Mouse (Mus musculus) layer of hippocampus, adult 2 months (tissue): ENCODE measurements at regions not wholly inside any gene's neighbourhood (a gene's known extent, or its start where the extent isn't known, plus 50 kb on each side); places are given as distances from the start of the nearest gene placed in this dataset.

Experiments used
- DNase-seq, 2 experiments: peaks; one replicate each; pipeline ENCODE4 v3.0.0; 2022; ENCODE audit warnings: low spot score in 2 of 2
- H3K27ac ChIP-seq: fragments of 200-600 bp; 2 replicates; pipeline ENCODE4 v1.8.1; 2022
- H3K4me3 ChIP-seq: fragments of 200-600 bp; 2 replicates; pipeline ENCODE4 v1.8.1; 2022; ENCODE audit warnings: mild to moderate bottlenecking
- CTCF ChIP-seq: fragments of 200-600 bp; conservative IDR thresholded peaks from 2 replicates; pipeline ENCODE4 v1.8.1; 2022; ENCODE audit warnings: antibody characterized with exemption, mild to moderate bottlenecking, moderate library complexity

DNA sequence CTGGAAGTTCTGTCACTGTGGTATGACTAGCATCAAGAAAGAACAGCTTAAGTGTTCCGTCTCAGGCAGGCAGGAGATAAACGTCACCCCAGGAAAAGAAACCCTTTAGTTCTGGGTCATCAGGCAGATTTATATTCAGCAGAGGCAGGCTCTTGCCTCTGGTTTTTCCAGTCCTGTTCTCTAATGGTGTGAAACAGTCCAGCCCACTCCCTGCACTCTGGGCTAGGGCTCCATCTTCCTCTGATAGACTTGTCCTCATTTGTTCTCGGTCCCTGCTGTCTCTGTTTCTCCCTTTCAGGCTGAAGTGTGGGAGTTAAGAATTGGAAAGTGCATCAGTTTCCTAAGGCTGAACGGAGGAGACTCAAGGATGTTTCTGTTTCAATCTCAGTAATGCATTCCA lies 240.0 kb downstream of the Csl start:
- DNase-seq, result no peak
- peak overlapping the region; percentile 33; the same call in 1 of the 2 replicates for H3K27ac ChIP-seq
- TF ChIP-seq CTCF, result no peak
- H3K4me3 ChIP-seq, result no peak overlapping the region

DNA sequence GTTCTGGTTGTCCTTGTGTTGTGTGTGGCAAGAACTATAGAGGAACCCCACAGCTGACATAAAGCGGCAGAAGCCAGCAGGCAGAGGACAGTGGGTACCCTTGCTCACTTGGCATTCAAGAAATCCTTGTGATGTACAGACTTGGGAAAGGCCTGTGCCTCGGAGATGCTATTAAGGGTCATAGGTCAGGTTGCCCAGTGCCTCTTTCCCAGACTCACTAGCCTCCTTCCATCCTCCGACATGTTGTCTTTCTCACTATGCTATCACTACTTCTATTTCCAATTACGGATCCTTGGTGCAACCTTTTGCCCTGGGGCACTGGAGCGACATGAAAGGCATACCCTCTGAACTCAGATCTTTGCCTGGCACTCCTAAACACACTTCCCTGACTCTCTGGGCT lies 235.6 kb downstream of the Csl start:
- no peak for DNase-seq
- no peak for TF ChIP-seq CTCF
- no peak overlapping the region for H3K27ac ChIP-seq
- H3K4me3 ChIP-seq, result no peak overlapping the region

- TF ChIP-seq CTCF, result no peak
- Histone ChIP-seq H3K27ac (peak overlapping the region; percentile 79), H3K4me3 (no peak overlapping the region)
- peak; percentile 52 to 64 for DNase-seq
These were observed 234.9 kb downstream of the Csl start for GRCm38 (mm10) chr10:99524273-99525212.

DNA sequence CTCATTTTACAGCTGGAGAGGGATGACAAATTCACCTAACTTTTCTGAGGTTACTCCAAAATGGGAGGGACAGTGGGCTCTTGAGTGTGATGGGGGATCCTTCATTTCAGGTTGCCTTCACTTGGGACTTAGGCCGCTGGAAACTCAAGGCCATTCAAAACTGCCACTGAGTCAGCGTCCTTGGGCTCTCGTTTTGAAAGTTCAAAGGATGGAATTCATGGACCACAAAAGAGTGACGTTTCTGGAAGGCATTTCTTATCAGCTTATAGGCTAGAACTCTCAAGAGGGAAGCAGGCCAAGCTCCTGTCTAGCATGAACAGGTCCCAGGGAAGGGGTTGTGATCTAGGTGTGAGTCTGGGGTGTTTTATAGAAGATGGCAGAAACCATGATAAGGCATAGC lies 233.3 kb downstream of the Csl start:
- Histone ChIP-seq H3K4me3 (no peak overlapping the region), H3K27ac (peak overlapping the region; percentile 40; the same call in 1 of the 2 replicates)
- no peak for TF ChIP-seq CTCF
- no peak for DNase-seq

GRCm38 (mm10) chr10:99526561-99526960 lies 232.9 kb downstream of the Csl start:
- no peak overlapping the region for H3K4me3 ChIP-seq
- no peak for TF ChIP-seq CTCF
- no peak for DNase-seq

DNA sequence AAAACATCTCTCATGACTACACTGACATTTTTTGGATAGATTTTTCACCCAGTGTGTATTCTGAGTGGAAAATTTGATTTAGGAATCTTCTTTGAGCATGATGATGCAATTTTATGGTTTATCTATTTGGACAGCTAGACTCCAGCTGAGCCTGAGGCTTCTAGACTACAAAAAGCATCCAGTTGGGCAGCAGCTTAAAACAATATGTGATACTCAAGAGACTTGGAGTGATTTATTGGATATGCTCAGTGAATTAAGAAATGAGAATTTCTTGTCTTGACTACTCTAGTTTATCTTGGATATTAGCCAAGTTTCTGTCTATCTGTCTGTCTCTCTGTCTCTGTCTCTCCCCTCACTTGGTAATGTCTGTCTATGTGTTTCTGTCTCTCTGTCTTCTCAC lies 228.4 kb downstream of the Csl start:
- Histone ChIP-seq H3K27ac (peak overlapping the region; percentile 76), H3K4me3 (no peak overlapping the region)
- no peak for DNase-seq
- TF ChIP-seq CTCF, result no peak

More at GRCm38 (mm10) chr10:99526561-99526960, 232.9 kb downstream of the Csl start:
- H3K27ac ChIP-seq, result peak overlapping the region; percentile 40

DNA sequence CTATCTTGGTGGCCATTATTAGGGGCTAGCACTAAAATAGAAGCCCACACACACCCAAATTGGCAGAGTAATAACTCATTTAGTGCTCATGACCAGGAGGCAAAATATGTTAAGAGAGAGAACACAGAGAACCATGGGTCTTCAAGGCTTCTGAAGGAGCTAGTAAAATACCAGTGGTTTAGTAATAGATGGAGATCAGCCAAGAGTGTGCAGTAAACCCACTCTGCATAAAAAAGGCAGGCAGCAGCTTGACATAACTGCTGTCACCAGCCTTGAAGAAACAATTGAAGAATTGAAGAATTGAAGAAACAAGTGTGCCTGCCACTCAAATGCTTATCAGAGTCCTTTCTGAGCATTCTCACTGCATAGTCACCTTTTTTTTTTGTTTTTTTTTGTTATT lies 227.9 kb downstream of the Csl start:
- no peak for DNase-seq
- Histone ChIP-seq H3K4me3 (no peak overlapping the region), H3K27ac (peak overlapping the region; percentile 76)
- no peak for TF ChIP-seq CTCF

DNA sequence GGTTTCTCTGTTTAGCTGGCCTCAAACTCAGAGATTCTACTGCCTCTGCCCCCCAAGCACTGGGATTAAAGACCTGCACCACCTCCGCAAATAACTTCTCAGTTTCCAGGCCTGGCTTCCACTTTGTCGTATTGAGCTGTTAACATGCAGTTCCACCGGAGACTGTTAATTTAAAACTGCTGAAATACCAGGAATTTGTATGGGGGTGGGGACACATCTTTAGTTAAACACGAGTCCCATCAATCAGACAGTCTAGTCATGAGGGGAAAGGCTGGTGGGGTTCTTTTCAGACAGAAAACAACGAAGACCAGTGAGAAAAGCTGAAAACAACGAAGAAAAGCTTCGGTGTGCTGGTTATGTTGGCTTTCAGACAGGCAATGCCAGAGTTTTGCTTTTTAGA lies 227.5 kb downstream of the Csl start:
- no peak for DNase-seq
- TF ChIP-seq CTCF, result no peak
- H3K4me3 ChIP-seq, result no peak overlapping the region
- H3K27ac ChIP-seq, result peak overlapping the region; percentile 76

DNA sequence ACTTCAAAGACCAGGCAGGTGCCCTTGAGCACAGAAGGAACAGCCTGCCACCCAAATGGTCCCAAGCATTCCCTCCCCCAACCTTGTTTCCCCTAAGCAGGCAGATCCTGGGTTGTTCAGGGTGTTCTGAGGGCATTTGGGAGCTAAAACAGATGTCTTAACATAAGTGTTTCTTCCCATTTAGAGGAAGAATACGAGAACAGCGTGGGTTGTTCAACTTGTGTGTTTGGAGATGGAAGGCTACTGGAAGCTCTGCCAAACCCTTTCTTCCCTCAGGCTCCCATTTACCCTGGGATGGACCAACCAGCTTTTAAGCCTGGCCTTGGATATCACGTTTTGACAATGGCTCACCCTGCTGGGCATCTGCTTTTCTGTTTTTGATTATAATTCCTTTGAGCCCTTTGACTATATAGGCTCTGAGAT lies 226.8 kb downstream of the Csl start:
- DNase-seq, result peak in 1 of 2 experiments; percentile 53
- Histone ChIP-seq H3K4me3 (no peak overlapping the region), H3K27ac (peak overlapping the region; percentile 76; the same call in 1 of the 2 replicates)
- TF ChIP-seq CTCF, result peak; percentile 59

DNA sequence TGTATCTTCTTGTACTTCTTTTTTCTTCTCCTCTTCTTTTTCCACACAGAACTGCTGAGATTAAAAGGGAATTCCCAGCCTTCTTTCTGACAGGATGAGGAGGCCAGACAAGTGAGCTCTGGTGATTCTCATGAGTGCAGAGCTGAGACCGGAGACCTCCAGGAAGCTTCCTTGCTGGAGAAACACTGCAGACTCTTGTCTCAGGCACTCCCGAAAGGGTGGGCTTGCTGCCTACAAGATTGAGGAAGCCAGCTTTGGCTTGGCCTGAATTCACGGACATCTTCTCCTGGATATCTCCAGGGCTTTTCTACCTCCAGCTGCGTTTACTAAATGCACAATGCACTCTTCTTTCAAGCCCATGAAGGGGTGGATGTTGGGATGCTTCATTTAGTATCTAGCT lies 226.0 kb downstream of the Csl start:
- TF ChIP-seq CTCF, result no peak
- Histone ChIP-seq H3K4me3 (no peak overlapping the region), H3K27ac (peak overlapping the region; percentile 37)
- no peak for DNase-seq

GRCm38 (mm10) chr10:99534237-99534636 lies 225.2 kb downstream of the Csl start:
- TF ChIP-seq CTCF, result no peak
- DNase-seq, result no peak
- Histone ChIP-seq H3K27ac (no peak overlapping the region), H3K4me3 (no peak overlapping the region)

DNA sequence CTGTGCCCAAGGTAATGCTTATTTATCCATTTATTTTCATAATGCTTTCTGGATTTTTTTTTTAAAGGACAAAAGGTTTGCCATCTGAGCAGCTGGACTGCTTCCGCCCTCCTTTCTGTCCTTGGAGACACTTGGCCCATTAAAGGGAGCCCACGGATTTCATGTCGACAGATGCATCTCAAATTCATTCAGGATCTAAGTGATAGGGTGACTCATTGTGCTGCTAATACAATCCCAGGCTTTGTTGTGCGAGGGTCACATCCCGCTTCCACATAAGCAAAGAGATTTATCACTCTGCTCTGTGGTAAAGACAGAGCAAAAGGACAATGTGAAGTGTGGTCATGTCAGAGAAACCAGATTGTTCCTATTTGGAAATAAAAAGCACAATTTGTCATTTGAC lies 220.8 kb downstream of the Csl start:
- DNase-seq, result no peak
- Histone ChIP-seq H3K4me3 (no peak overlapping the region), H3K27ac (peak overlapping the region; percentile 43)
- TF ChIP-seq CTCF, result no peak

GRCm38 (mm10) chr10:99552373-99552772 lies 207.1 kb downstream of the Csl start:
- Histone ChIP-seq H3K27ac (peak overlapping the region; percentile 80), H3K4me3 (no peak overlapping the region)
- DNase-seq, result no peak
- no peak for TF ChIP-seq CTCF
